Mouse (Mus musculus) midbrain, embryonic 16.5 days (tissue): ENCODE measurements around the gene Clcn3. TPM values are rescaled to one million over a fixed set of nuclear protein-coding genes. Genes with fewer than 3 reads are reported as not detected.
A peak's percentile ranks its signal among the peaks of the same experiment; 100 is the strongest.

ENCODE experiments used
- ATAC-seq: fragments of 200-750 bp; cut with Nextera tagmentation; 2 replicates; pipeline ENCODE4 v1.8.0; 2017; ENCODE audit warnings: moderate TSS enrichment
- H3K27ac ChIP-seq: fragments of 300-500 bp; sonication (generic); 2 replicates; pipeline ENCODE4 v1.5.1; 2014; ENCODE audit warnings: mild to moderate bottlenecking, low read length, mixed read lengths
- H3K27me3 ChIP-seq: fragments of 300-500 bp; sonication (generic); 2 replicates; pipeline ENCODE4 v1.6.1; 2014; ENCODE audit warnings: low read depth, low read length, mixed read lengths; ENCODE audit not compliant: control insufficient read depth, insufficient read depth
- H3K36me3 ChIP-seq: fragments of 300-500 bp; sonication (generic); 2 replicates; pipeline ENCODE4 v1.6.1; 2014; ENCODE audit warnings: mild to moderate bottlenecking, low read length, moderate library complexity, mixed read lengths; ENCODE audit not compliant: control insufficient read depth, insufficient read depth
- H3K4me1 ChIP-seq: fragments of 300-500 bp; sonication (generic); 2 replicates; pipeline ENCODE4 v1.6.1; 2014; ENCODE audit warnings: mild to moderate bottlenecking, low read length, mixed read lengths; ENCODE audit not compliant: control insufficient read depth, insufficient read depth
- H3K4me2 ChIP-seq: fragments of 300-500 bp; sonication (generic); 2 replicates; pipeline ENCODE4 v1.6.1; 2014; ENCODE audit warnings: mild to moderate bottlenecking, low read length, mixed read lengths
- H3K4me3 ChIP-seq: fragments of 300-500 bp; sonication (generic); 2 replicates; pipeline ENCODE4 v1.5.1; 2014; ENCODE audit warnings: low read depth, mild to moderate bottlenecking, low read length, moderate library complexity, mixed read lengths
- H3K9ac ChIP-seq: fragments of 300-500 bp; sonication (generic); 2 replicates; pipeline ENCODE4 v1.6.1; 2014; ENCODE audit warnings: low read depth, low read length, mixed read lengths
- H3K9me3 ChIP-seq: fragments of 300-500 bp; sonication (generic); replicated peaks from 2 replicates; pipeline ENCODE4 v1.6.1; 2014; ENCODE audit warnings: mild to moderate bottlenecking, low read length, mixed read lengths; ENCODE audit not compliant: control insufficient read depth, poor library complexity, severe bottlenecking
- WGBS: fragments of 180-500 bp; shearing (Covaris S2); extraction: QIAGEN DNeasy Blood & Tissue Kit; methylation state at CpG from one replicate; pipeline ENCODE4 v1.1.7; 2014; 5-methylcytosine and 5-hydroxymethylcytosine counted together
- polyA plus RNA-seq: library from polyadenylated mRNA; unstranded; fragments of >200 nt; fragmentation: Nextera tagmentation; extraction: Ambion mirVana; gene quantifications from 2 replicates; pipeline ENCODE4 v1.2.1, GENCODE M21; 2015

The Clcn3 gene
- polyA plus RNA-seq, 1 experiment from 2014 or later, result 78.4 TPM

DNA sequence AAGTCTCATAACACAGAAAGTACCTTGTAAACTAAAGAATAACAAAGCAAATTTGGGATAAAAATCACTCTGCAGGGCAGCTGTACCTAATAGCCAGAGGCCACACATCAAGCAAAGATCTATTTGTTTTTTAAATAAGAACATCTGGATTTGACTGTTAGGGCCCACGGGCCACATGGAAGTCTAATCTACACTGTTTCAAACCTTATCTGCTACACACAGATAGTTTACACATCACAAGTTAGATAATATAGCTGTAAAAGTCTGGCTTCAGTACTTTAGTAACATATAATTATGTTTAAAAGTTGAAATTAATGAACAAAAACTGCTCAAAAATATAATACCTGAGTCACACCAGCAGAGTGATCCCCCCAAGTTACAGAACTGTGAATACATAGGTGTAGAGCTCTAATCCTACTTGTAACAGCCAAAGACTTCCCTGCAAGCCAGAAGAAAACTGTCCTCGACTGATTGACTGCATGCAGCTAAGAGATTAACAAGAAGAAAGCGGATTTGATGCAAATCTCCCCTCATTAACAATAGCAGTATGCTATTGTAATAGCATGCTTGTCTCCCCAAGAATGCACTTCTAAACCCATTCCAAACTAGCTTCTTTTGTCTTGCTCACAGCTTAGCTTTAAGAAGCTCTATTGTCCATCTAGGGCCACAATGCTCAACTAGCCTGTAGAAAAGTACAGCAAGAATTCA lies 44.2 kb downstream of the Clcn3 start:
- H3K4me3 ChIP-seq, result no peak overlapping the region
- no peak overlapping the region for H3K9ac ChIP-seq
- no peaks in the 10 kb centered on the region for H3K9me3 ChIP-seq
- H3K4me1 ChIP-seq, result no peaks in the 10 kb centered on the region
- H3K27ac ChIP-seq, result no peak overlapping the region
- no peak for ATAC-seq
- H3K36me3 ChIP-seq, result no peaks in the 10 kb centered on the region
- H3K4me2 ChIP-seq, result no peak overlapping the region
- 15% methylated on average over 3 of the region's 3 CpGs for WGBS
- H3K27me3 ChIP-seq, result no peaks in the 10 kb centered on the region

GRCm38 (mm10) chr8:60933617-60934016 lies 49.5 kb downstream of the Clcn3 start:
- H3K36me3 ChIP-seq, result no peaks in the 10 kb centered on the region
- ATAC-seq, result no peak
- no peaks in the 10 kb centered on the region for H3K27me3 ChIP-seq
- H3K9me3 ChIP-seq, result no peaks in the 10 kb centered on the region
- no peak overlapping the region for H3K4me2 ChIP-seq
- H3K27ac ChIP-seq, result no peak overlapping the region
- H3K9ac ChIP-seq, result no peak overlapping the region
- no peak overlapping the region for H3K4me3 ChIP-seq
- H3K4me1 ChIP-seq, result no peaks in the 10 kb centered on the region

DNA sequence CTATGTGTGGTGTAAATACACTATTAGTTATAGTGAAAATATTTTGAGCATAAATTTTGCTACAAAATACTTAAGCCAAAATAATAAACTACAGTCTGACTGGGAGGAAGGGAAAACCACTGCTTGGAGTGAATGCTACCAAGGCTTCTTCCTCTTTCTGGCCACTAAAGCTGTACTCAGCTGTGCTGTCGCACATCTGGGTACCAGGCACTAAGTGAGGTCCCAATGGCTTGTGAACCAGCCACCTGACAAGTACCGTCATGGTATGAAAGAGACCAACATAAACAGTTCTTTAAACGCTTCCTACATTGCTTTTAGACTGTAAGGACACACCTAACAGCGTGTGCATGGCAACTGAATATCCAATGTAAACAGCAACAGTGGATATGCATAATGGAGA lies 62.9 kb downstream of the Clcn3 start:
- Histone ChIP-seq H3K27ac (no peak overlapping the region), H3K9ac (no peak overlapping the region), H3K4me3 (no peak overlapping the region), H3K36me3 (peaks cover 6% of the 10 kb centered on the region; the same call in 1 of the 2 replicates), H3K27me3 (no peaks in the 10 kb centered on the region), H3K4me2 (no peak overlapping the region), H3K9me3 (no peaks in the 10 kb centered on the region), H3K4me1 (no peaks in the 10 kb centered on the region)
- WGBS, result 91% methylated on average over 4 of the region's 4 CpGs
- ATAC-seq, result no peak

DNA sequence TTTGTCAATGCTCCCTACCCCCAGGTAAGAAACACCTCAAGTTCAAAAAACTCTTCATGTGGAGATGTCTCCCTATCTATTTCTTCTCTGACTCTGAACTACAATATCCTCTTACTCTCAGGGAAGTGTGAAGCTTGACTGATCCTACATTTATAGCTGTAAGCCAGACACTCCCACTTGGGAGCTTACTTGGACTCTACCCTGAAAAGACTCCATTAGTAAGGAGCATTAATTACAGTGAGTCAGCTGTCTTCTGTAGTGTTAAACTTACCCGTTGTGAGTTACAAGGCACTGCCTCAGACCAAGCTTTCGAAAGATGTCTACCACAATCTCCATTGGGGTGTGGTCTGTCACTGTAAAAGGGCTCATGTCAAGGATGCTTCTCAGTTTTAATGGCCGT lies 64.0 kb downstream of the Clcn3 start:
- Histone ChIP-seq H3K9me3 (no peaks in the 10 kb centered on the region), H3K27me3 (no peaks in the 10 kb centered on the region), H3K4me2 (no peak overlapping the region), H3K9ac (no peak overlapping the region), H3K4me3 (no peak overlapping the region), H3K4me1 (no peaks in the 10 kb centered on the region), H3K27ac (no peak overlapping the region), H3K36me3 (peaks cover 6% of the 10 kb centered on the region; the same call in 1 of the 2 replicates)
- 93% methylated on average over 3 of the region's 3 CpGs for WGBS
- no peak for ATAC-seq

GRCm38 (mm10) chr8:60912554-60912953 lies 70.5 kb downstream of the Clcn3 start:
- H3K4me2 ChIP-seq, result no peak overlapping the region
- no peaks in the 10 kb centered on the region for H3K4me1 ChIP-seq
- 55% methylated on average over 10 of the region's 10 CpGs for WGBS
- no peaks in the 10 kb centered on the region for H3K27me3 ChIP-seq
- no peak overlapping the region for H3K27ac ChIP-seq
- H3K36me3 ChIP-seq, result peaks cover 2% of the 10 kb centered on the region; the same call in 1 of the 2 replicates
- H3K9me3 ChIP-seq, result no peaks in the 10 kb centered on the region
- no peak for ATAC-seq
- H3K9ac ChIP-seq, result no peak overlapping the region
- no peak overlapping the region for H3K4me3 ChIP-seq

- 81% methylated on average over 4 of the region's 4 CpGs for WGBS
- Histone ChIP-seq H3K4me2 (no peak overlapping the region), H3K9ac (no peak overlapping the region), H3K36me3 (peaks cover 2% of the 10 kb centered on the region; the same call in 1 of the 2 replicates), H3K4me3 (no peak overlapping the region), H3K27me3 (no peaks in the 10 kb centered on the region), H3K4me1 (no peaks in the 10 kb centered on the region), H3K9me3 (no peaks in the 10 kb centered on the region), H3K27ac (no peak overlapping the region)
- ATAC-seq, result no peak
Measured at GRCm38 (mm10) chr8:60912081-60912480, 71.0 kb downstream of the Clcn3 start.

DNA sequence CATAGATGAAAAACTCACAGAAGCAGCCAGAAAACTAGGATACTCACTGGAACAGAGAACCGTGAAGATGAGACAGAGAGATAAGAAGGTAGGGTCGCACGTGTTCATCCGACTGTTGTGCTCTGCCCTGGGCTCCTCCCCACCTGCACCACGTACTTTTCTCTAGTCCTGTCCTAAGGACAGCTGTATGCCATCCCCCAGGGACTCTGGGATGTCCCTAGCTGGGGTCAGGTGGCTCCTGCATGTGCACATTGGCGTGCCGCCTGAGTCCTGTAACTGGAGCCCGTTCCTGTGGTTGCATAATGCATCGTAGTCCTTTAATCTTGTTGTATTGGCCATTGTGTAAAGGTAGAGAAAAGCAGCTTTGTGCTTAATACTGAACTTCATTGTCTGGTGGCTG lies 83.0 kb downstream of the Clcn3 start:
- H3K4me1 ChIP-seq, result no peaks in the 10 kb centered on the region
- no peak overlapping the region for H3K9ac ChIP-seq
- no peak overlapping the region for H3K27ac ChIP-seq
- no peak overlapping the region for H3K4me3 ChIP-seq
- no peaks in the 10 kb centered on the region for H3K9me3 ChIP-seq
- WGBS, result 70% methylated on average over 9 of the region's 9 CpGs
- peaks cover 4% of the 10 kb centered on the region; the same call in 1 of the 2 replicates for H3K36me3 ChIP-seq
- no peak overlapping the region for H3K4me2 ChIP-seq
- no peaks in the 10 kb centered on the region for H3K27me3 ChIP-seq
- 0 out of 2 replicates have a peak, but pooled peaks have one; percentile 54 for ATAC-seq

GRCm38 (mm10) chr8:60895878-60896277 lies 87.2 kb downstream of the Clcn3 start:
- no peak overlapping the region for H3K27ac ChIP-seq
- WGBS, result 94% methylated on average over 6 of the region's 6 CpGs
- no peak overlapping the region for H3K9ac ChIP-seq
- peaks cover 18% of the 10 kb centered on the region for H3K4me1 ChIP-seq
- peaks cover 4% of the 10 kb centered on the region; the same call in 1 of the 2 replicates for H3K36me3 ChIP-seq
- no peak for ATAC-seq
- H3K9me3 ChIP-seq, result no peaks in the 10 kb centered on the region
- H3K4me2 ChIP-seq, result no peak overlapping the region
- no peaks in the 10 kb centered on the region for H3K27me3 ChIP-seq
- H3K4me3 ChIP-seq, result no peak overlapping the region

DNA sequence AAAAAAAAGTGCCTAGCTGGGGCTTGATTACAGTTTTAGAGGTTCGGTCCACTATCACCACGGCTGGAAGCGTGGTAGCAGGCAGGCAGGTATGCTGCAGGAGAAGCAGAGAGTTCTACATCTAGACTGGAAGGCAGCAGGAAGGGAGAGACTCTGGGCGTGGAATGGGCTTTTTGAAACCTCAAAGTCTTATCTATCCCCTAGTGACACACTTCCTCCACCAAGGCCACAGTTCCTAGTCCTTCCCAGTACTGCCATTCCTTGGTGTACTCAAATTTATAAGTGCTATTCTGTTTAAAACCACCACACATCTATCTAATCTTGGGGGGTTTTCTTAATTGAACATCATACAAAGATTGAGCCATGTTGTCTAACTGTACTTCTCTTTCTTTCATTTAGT lies 91.3 kb downstream of the Clcn3 start:
- no peak for ATAC-seq
- peaks cover 20% of the 10 kb centered on the region for H3K4me1 ChIP-seq
- no peak overlapping the region for H3K27ac ChIP-seq
- H3K9ac ChIP-seq, result no peak overlapping the region
- no peak overlapping the region; the same call in 1 of the 2 replicates for H3K4me2 ChIP-seq
- H3K27me3 ChIP-seq, result no peaks in the 10 kb centered on the region
- H3K4me3 ChIP-seq, result no peak overlapping the region
- no peaks in the 10 kb centered on the region for H3K9me3 ChIP-seq
- 96% methylated on average over 4 of the region's 4 CpGs for WGBS
- H3K36me3 ChIP-seq, result no peaks in the 10 kb centered on the region; the same call in 1 of the 2 replicates
